Mouse (Mus musculus) MEL (cell line): ENCODE measurements at regions not wholly inside any gene's neighbourhood (a gene's known extent, or its start where the extent isn't known, plus 50 kb on each side); places are given as distances from the start of the nearest gene placed in this dataset.

ENCODE experiments used
- DNase-seq: peaks from one replicate; pipeline ENCODE4 v3.0.0; 2011; ENCODE audit warnings: low read depth, low spot score
- H3K27ac ChIP-seq: 2 replicates; pipeline ENCODE4 v1.5.1; 2012; ENCODE audit warnings: low read depth, mild to moderate bottlenecking, control low read depth, low read length, moderate library complexity; ENCODE audit not compliant: control insufficient read depth
- H3K27me3 ChIP-seq, 2 experiments: fragments of 150-350 bp in 1 of 2; sonication (generic) in 1 of 2; 2 replicates each; pipeline ENCODE4 v1.6.1; 2012; ENCODE audit warnings: low read length in 2 of 2, mild to moderate bottlenecking in 2 of 2, improper control_type of control experiment in 1 of 2, moderate library complexity in 1 of 2; ENCODE audit not compliant: insufficient read depth in 2 of 2, control insufficient read depth in 1 of 2
- H3K36me3 ChIP-seq, 2 experiments: 2 replicates each; pipeline ENCODE4 v1.6.1; 2012 to 2014; ENCODE audit warnings: low read length in 2 of 2, improper control_type of control experiment in 1 of 2, inconsistent platforms in 1 of 2, mild to moderate bottlenecking in 1 of 2; ENCODE audit not compliant: insufficient read depth in 2 of 2, control insufficient read depth in 1 of 2
- H3K4me1 ChIP-seq, 2 experiments: fragments of 150-350 bp in 1 of 2; sonication (generic) in 1 of 2; 2 replicates each; pipeline ENCODE4 v1.6.1; 2012; ENCODE audit warnings: low read length in 2 of 2, improper control_type of control experiment in 1 of 2, mild to moderate bottlenecking in 1 of 2; ENCODE audit not compliant: insufficient read depth in 2 of 2, control insufficient read depth in 1 of 2
- H3K4me3 ChIP-seq, 2 experiments: fragments of 150-350 bp in 1 of 2; sonication (generic) in 1 of 2; 2 replicates each; pipeline ENCODE4 v1.5.1; 2012; ENCODE audit warnings: low read depth in 2 of 2, low read length in 2 of 2, mild to moderate bottlenecking in 2 of 2, moderate library complexity in 2 of 2, control low read depth in 1 of 2, improper control_type of control experiment in 1 of 2; ENCODE audit not compliant: control insufficient read depth in 1 of 2, insufficient read depth in 1 of 2
- H3K79me2 ChIP-seq: 2 replicates; pipeline ENCODE4 v1.6.1; 2012; ENCODE audit warnings: mild to moderate bottlenecking, low read length, moderate library complexity; ENCODE audit not compliant: control insufficient read depth, poor library complexity, insufficient read depth
- H3K9ac ChIP-seq: 2 replicates; pipeline ENCODE4 v1.6.1; 2012; ENCODE audit warnings: low read depth, mild to moderate bottlenecking, control low read depth, low read length, moderate library complexity; ENCODE audit not compliant: control insufficient read depth, poor library complexity, severe bottlenecking
- H3K9me3 ChIP-seq: fragments of 150-350 bp; sonication (generic); replicated peaks from 2 replicates; pipeline ENCODE4 v1.6.1; 2012; ENCODE audit warnings: mild to moderate bottlenecking, low read length, improper control_type of control experiment, moderate library complexity; ENCODE audit not compliant: insufficient read depth
- BHLHE40 ChIP-seq: IDR thresholded peaks from 2 replicates; pipeline ENCODE4 v1.6.1; 2012; ENCODE audit warnings: low read depth, mild to moderate bottlenecking, inconsistent platforms, low read length, improper control_type of control experiment, borderline replicate concordance
- CHD1 ChIP-seq: IDR thresholded peaks from 2 replicates; pipeline ENCODE4 v1.6.1; 2012; ENCODE audit warnings: low read depth, mild to moderate bottlenecking, inconsistent platforms, low read length, improper control_type of control experiment
- CTCF ChIP-seq, 3 experiments: IDR thresholded peaks in 2 of 3; conservative IDR thresholded peaks in 1 of 3; 2 replicates each; pipeline ENCODE4 v1.5.1; 2011 to 2012; ENCODE audit warnings: low read length in 3 of 3, low read depth in 2 of 3, mild to moderate bottlenecking in 2 of 3, improper control_type of control experiment in 1 of 3, inconsistent platforms in 1 of 3, mixed read lengths in 1 of 3, moderate library complexity in 1 of 3; ENCODE audit not compliant: control insufficient read depth in 1 of 3, insufficient read depth in 1 of 3, poor library complexity in 1 of 3, severe bottlenecking in 1 of 3
- ELF1 ChIP-seq: IDR thresholded peaks from 2 replicates; pipeline ENCODE4 v1.6.1; 2014; ENCODE audit warnings: low read depth, mild to moderate bottlenecking, inconsistent platforms, low read length, improper control_type of control experiment, moderate library complexity
- EP300 ChIP-seq, 2 experiments: IDR thresholded peaks; 2 replicates each; pipeline ENCODE4 v1.6.1; 2011; ENCODE audit warnings: improper control_type of control experiment in 2 of 2, low read length in 2 of 2, low read depth in 1 of 2, mild to moderate bottlenecking in 1 of 2
- GATA1 ChIP-seq: IDR thresholded peaks from 2 replicates; pipeline ENCODE4 v1.6.1; 2011; ENCODE audit warnings: low read depth, low read length, improper control_type of control experiment
- HCFC1 ChIP-seq: IDR thresholded peaks from 2 replicates; pipeline ENCODE4 v1.6.1; 2012; ENCODE audit warnings: low read depth, mild to moderate bottlenecking, inconsistent platforms, low read length, improper control_type of control experiment, moderate library complexity
- MAFK ChIP-seq: IDR thresholded peaks from 2 replicates; pipeline ENCODE4 v1.6.1; 2011; ENCODE audit warnings: low read depth, mild to moderate bottlenecking, low read length, improper control_type of control experiment, borderline replicate concordance
- MAX ChIP-seq: IDR thresholded peaks from 2 replicates; pipeline ENCODE4 v1.6.1; 2011; ENCODE audit warnings: low read length, improper control_type of control experiment
- MXI1 ChIP-seq: IDR thresholded peaks from 2 replicates; pipeline ENCODE4 v1.6.1; 2011; ENCODE audit warnings: mild to moderate bottlenecking, low read depth, low read length, improper control_type of control experiment
- POLR2AphosphoS2 ChIP-seq: IDR thresholded peaks from 2 replicates; pipeline ENCODE4 v1.6.1; 2011; ENCODE audit warnings: low read length, improper control_type of control experiment
- RCOR1 ChIP-seq: IDR thresholded peaks from 2 replicates; pipeline ENCODE4 v1.6.1; 2012; ENCODE audit warnings: low read depth, mild to moderate bottlenecking, inconsistent platforms, low read length, improper control_type of control experiment
- SIN3A ChIP-seq: IDR thresholded peaks from 2 replicates; pipeline ENCODE4 v1.6.1; 2012; ENCODE audit warnings: low read length, improper control_type of control experiment, inconsistent platforms
- SMC3 ChIP-seq: IDR thresholded peaks from 2 replicates; pipeline ENCODE4 v1.6.1; 2011; ENCODE audit warnings: low read depth, low read length, improper control_type of control experiment
- TAL1 ChIP-seq: IDR thresholded peaks from 2 replicates; pipeline ENCODE4 v1.6.1; 2012; ENCODE audit warnings: mild to moderate bottlenecking, inconsistent platforms, low read length, moderate library complexity, mixed read lengths
- TBP ChIP-seq: IDR thresholded peaks from 2 replicates; pipeline ENCODE4 v1.8.0; 2011; ENCODE audit warnings: low read depth, low read length, improper control_type of control experiment
- USF1 ChIP-seq: IDR thresholded peaks from 2 replicates; pipeline ENCODE4 v1.6.1; 2014; ENCODE audit warnings: low read depth, mild to moderate bottlenecking, inconsistent platforms, low read length, improper control_type of control experiment, moderate library complexity
- ZNF384 ChIP-seq: IDR thresholded peaks from 2 replicates; pipeline ENCODE4 v1.6.1; 2012; ENCODE audit warnings: low read depth, mild to moderate bottlenecking, inconsistent platforms, low read length, improper control_type of control experiment

GRCm38 (mm10) chr14:113431220-113431619 lies 116.8 kb downstream of the Tpm3-rs7 start:
- H3K36me3 ChIP-seq: no peaks in the 10 kb centered on the region
- no peaks in the 10 kb centered on the region for H3K9me3 ChIP-seq
- H3K79me2 ChIP-seq: no peaks in the 10 kb centered on the region
- no peak for TF ChIP-seq USF1
- TF ChIP-seq EP300 (IDR thresholded peaks at IDR 0.05; ENCODE audit: low read depth in 1 of 2, low read length in 2 of 2): peak; percentile 43 to 45; a peak in 2 of 4 replicates
- TF ChIP-seq MAFK: no peak
- TF ChIP-seq POLR2AphosphoS2: no peak
- TF ChIP-seq RCOR1: peak; percentile 59; the same call in 1 of the 2 replicates
- TF ChIP-seq SIN3A: no peak
- TF ChIP-seq GATA1: 0 out of 2 replicates have a peak, but pooled peaks have one; percentile 9
- DNase-seq: no peak
- H3K4me1 ChIP-seq: no peaks in the 10 kb centered on the region
- no peaks in the 10 kb centered on the region for H3K27me3 ChIP-seq
- H3K27ac ChIP-seq: no peak overlapping the region
- no peak overlapping the region for H3K9ac ChIP-seq
- no peak overlapping the region for H3K4me3 ChIP-seq

- H3K9me3 ChIP-seq: no peaks in the 10 kb centered on the region
- TF ChIP-seq CTCF (IDR thresholded peaks at IDR 0.05 in 2 of 3, conservative IDR thresholded peaks at IDR 0.05 in 1 of 3; ENCODE audit: control insufficient read depth in 1 of 3, insufficient read depth in 1 of 3, low read depth in 2 of 3, low read length in 3 of 3, poor library complexity in 1 of 3, severe bottlenecking in 1 of 3): no peak
- TF ChIP-seq ELF1: no peak
- TF ChIP-seq CHD1: no peak
- TF ChIP-seq MAX: no peak
- no peak for TF ChIP-seq ZNF384
- no peak for TF ChIP-seq TBP
- TF ChIP-seq MAFK: no peak
- no peak for TF ChIP-seq SMC3
- TF ChIP-seq MXI1: no peak
- no peak for TF ChIP-seq POLR2AphosphoS2
- no peak for TF ChIP-seq TAL1
These were observed 127.9 kb downstream of the Tpm3-rs7 start for GRCm38 (mm10) chr14:113442261-113442660.

GRCm38 (mm10) chr14:113454891-113455290 lies 140.5 kb downstream of the Tpm3-rs7 start:
- Histone ChIP-seq H3K9me3 (no peaks in the 10 kb centered on the region), H3K4me1 (peaks cover 3 to 6% of the 10 kb centered on the region in 2 experiments; a peak in 2 of 4 replicates), H3K4me3 (no peak overlapping the region), H3K79me2 (no peaks in the 10 kb centered on the region), H3K36me3 (peaks cover 0 to 10% of the 10 kb centered on the region in 2 experiments; a peak in 2 of 4 replicates), H3K27ac (no peak overlapping the region), H3K9ac (no peak overlapping the region), H3K27me3 (no peaks in the 10 kb centered on the region)
- no peak for DNase-seq
- TF ChIP-seq HCFC1 (no peak), RCOR1 (no peak), BHLHE40 (no peak)

More at GRCm38 (mm10) chr14:113442261-113442660, 127.9 kb downstream of the Tpm3-rs7 start:
- H3K79me2 ChIP-seq: no peaks in the 10 kb centered on the region
- no peak overlapping the region for H3K9ac ChIP-seq
- H3K4me1 ChIP-seq: no peaks in the 10 kb centered on the region
- H3K36me3 ChIP-seq: no peaks in the 10 kb centered on the region
- no peak overlapping the region for H3K27ac ChIP-seq
- DNase-seq: no peak
- H3K27me3 ChIP-seq: no peaks in the 10 kb centered on the region
- H3K4me3 ChIP-seq: no peak overlapping the region
